Mouse (Mus musculus): ENCODE measurements around the gene Padi4. TPM values are rescaled to one million over a fixed set of nuclear protein-coding genes. Genes with fewer than 3 reads are reported as not detected.

Gene Padi4
- total RNA-seq, 2 experiments from 2014 or later, result 0.63 to 0.74 TPM

DNA sequence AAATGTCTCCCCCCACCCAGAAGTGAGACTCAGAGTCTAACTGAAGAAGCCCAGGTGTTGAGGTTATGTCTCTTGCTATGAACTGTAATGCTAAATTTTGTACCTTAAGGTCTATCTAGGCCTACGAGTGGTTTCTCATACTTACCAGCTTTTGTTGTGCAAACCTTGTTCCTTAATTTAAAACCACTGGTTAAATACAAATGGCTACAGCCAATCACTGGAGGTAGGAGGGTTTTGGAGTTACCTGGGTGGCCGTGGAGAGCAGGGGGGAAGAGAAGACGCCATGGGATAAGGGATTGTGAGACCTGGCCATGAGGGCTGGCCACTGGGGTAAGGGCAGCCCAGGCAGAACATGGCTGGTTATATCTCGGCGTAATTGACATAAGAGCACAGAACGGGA is 14.2 kb upstream of the Padi4 start:
- no peak for DNase-seq

DNA sequence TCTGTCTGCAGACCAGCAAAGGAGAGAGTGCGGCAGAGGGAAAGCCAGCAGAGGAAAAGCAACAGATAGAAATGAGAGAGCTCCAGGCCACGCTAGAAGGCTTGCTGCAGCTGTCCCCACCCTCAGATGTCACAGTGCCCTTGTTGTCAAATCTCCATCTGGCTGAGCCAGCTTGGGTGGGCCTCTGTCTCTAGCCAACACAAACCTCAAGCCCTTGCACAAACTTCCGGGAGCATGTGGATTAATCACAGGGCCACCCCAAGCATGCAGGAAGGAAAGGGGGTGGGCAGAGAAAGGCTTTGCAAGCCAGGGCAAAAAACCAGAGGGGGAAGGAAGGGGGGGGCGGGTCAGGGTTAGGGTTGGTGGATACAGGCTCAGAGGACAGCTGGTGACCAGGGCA is 13.4 kb upstream of the Padi4 start:
- peak; percentile 43 for DNase-seq

DNA sequence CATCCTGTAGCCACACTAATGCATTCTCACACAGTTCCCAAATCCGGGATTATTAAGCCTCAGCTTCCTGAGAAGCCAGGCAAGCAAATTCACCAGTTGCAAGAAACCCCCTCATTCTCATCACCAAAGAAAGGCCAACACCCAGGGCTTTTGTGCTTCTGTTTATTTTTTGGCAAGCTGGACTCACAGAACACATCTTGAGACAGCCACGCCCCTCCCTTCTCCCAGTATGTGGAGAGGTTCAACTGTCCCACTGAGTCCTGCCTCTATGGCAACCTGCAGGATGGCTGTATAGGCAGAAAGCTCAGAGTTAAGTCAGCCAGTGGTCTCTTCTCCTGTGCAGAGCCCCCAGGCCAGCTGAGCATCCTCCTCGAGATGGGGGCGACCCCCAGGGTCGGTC is 11.2 kb upstream of the Padi4 start:
- no peak for DNase-seq

DNA sequence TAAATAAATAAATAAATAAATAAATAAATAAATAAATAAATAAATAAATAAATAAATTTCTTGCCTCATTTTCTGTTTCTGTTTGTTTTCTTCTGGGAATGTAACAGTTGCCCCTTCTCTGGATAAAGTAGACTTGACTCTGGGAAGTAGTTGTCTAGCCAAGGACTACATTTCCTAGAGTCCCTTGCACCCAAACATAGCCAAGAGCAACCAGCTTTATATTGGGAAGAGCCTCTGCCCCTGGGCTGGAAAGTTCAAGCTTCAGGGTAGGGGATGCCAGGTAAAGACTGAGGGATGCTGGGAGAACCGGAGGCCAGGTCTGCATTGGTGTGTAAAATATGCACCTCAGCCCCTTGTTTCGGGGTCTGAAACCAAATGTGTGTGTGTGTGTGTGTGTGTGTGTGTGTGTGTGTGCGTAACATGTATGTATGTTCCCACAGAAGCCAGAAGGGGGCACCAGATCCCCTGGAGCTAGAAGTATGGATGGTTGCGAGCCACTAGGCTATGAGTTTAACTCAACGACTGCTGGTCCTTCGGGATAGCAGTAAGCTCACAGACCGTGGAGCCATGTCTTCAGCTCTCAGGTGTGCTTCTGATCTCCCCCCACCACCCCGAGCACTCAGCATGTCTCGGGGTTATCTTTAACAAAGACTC is 10.4 kb upstream of the Padi4 start:
- no peak for DNase-seq

DNA sequence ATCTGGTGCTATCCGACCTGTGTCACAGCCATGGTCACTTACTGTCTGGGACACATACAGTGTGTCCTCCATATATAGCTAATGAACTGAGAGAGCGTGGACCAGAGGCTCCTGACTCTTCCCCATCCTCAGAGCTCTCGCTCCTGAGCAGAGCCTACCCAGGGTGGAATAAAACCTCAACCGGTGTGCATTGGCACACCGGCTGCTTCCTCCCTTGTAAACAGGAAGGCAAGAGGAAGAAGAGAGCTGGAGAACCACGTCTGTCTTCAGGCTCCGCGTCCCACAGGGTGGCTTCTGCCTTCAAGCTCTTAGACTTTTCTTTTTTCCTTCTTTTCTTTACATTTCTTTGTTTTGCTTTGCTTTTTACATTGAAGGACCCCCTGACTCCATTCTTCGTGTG is 8.8 kb upstream of the Padi4 start:
- no peak for DNase-seq

DNA sequence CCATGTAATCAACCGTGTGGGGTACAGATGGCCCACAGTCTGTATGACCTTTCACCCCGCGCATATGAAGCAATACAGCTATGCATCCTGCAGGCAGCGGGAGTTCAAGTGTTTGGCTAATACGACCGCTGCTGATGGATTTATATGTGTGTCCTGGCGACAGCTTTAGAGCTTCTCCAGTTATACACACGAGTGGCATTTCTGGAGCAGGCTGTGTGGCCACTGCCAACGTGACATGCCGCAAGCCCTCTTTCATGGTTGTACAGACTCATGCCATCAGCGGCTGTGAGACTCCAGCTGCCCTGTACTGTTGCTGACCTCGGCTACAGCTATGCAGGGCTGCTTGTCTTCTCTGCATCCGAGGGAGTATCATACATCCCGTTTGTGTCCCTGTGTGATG is 6.5 kb upstream of the Padi4 start:
- DNase-seq, result no peak

DNA sequence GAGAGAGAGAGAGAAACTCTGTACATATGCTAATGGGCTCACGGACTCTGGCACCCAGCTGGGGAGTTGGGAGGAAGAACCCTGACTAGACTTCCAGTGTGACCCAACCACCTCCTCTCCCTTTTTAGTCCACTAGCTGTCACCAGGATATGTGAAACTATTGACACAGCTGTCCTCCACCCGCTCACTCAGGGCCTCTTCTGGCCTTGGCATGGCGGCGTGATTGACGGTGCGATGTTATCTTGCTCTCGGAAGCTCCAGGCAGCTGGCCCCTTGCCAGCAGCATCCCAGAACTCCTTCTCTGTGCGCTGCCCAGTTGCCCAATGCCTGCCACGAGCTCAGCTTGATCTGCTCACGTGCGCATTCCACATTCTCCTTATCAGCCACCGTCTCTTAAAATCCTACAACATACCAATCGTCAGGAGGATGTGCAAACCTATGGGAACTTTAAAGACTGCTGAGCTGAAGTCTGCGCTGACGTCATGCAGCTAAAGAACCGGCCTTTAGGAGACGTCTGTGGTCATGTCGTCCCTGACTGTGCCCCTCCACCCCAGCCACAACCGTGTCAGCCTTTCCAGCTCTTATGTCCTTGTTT is 5.9 kb upstream of the Padi4 start:
- DNase-seq, result peak; percentile 53

DNA sequence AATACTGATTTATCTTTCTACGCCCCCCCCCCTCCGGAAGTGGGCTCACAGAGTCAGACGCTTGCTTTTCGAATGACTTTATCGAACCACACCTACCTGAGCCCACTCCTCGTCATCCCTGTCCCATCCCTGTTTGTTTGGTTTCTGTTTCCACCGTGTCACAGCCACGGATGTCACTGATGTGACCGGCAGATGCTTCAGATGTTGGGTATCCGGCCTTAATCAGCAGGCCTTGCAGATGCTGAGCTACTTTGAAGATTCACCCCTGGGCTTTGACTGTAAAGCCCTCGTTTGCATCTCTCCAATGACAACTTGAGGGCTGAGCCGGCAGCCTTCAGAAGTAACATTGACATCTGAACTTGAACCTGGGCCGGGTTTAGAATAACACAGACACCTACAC is 2.6 kb upstream of the Padi4 start:
- no peak for DNase-seq

DNA sequence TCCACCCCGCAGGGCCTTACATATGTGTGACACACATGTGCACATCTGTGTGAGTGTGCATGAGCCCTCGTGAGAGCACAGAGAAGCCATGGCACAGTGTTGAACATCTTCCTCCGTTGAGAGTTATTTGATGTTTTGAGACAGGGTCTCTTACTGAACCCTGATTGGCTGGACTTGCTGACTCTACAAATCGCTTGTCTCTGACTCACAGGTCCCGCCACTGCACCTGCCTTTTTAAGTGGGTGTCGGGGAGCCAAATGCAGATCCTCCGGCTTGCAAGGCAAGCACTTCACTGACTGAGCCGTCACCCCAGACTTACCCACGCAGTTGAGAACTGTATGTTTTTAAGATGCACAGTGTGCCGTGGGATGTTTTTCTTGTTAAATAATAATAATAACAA is 1.8 kb upstream of the Padi4 start:
- no peak for DNase-seq

DNA sequence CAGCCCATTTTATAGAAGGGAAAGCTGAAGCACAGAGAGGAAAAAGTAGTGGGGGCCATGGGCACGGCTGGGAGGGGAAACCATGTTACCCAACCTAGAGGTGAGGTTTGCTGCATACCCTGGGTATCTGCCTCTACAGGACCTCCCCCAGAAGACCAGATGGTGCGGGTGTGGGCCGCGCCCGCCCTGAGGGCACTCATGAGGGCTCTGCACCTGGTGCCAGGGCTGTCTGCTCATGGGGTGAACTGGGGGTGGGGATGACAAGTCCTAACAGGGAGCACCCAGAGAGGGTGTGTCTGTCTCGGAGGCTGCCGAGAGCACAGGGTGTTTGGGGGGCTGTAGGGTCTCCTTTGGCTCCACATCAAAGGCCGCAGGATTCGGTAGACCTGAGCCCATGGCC is 857 bp upstream of the Padi4 start:
- no peak for DNase-seq

DNA sequence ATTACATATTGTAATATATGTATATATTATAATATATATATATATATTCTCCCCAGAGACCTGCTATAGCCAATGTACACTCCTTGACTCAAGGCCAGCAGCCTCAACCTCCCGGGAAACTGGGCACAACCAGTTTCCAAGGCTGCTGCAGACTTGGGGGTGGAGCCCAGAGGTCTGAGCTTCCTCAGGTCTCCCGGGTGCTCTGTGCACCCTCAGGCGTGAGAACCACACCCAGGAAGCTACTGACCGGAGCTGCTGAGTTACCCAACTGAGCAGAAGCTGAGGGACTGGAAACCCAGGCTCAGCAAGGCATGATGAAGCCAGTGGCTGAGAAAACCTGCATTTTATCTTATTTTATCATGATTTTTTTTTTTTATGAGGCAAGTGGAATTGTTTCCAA is 2.9 kb downstream of the Padi4 start:
- DNase-seq, result no peak

DNA sequence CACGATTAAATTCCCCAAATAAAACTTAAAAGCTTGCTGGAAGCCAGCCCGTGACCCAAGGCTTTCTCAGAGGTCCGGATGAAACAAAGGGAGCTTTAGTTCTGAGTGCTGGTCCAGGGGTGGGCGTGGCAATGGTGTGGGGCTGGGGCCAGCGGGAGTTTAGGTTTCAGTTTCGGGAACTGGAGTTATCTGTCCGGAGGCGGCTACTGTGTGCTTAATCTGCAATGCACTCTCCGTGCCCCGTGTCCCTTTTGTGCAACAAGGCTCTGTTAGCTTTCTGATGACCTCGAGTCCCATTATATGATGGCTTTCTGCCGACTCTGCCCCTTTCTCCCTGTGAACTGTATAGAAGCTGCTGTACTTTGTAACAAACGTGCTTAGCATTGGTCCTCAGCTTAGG is 3.6 kb downstream of the Padi4 start:
- DNase-seq, result peak; percentile 74

DNA sequence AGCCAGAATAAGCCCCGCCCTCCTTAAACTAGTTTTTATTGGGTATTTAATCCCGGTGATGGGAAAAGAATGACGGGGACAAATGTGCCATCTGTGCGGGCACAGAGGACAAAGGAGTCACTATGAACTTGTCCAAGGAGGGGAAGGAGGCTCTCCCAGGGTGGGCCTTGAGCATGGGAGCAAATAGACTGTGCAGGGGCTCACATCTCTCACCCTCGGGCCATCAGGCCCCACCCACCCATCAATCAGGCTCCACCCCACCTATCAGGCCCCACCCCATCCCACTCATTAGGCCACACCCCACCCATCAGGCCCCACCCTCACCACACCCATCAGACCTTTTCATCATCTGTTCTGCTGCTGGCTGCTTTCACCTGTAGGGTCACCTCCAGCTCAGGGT is 5.1 kb downstream of the Padi4 start:
- no peak for DNase-seq

DNA sequence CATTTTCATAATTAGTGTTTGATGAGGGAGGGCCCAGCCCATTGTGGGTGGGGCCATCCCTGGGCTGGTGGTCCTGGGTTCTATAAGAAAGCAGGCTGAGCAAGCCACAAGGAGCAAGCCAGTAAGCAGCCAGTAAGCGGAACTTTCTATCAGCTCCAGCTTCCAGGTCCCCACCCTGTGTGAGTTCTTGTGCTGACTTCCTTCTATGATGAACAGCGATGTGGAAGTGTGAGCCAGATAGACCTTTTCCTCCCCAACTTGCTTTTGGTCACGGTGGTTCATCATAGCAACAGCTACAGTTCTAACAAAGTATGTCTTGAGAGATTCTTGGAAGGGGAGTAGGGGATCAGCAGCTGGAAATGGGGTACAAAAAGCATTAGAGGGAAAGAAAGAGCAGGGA is 8.1 kb downstream of the Padi4 start:
- DNase-seq, result no peak

DNA sequence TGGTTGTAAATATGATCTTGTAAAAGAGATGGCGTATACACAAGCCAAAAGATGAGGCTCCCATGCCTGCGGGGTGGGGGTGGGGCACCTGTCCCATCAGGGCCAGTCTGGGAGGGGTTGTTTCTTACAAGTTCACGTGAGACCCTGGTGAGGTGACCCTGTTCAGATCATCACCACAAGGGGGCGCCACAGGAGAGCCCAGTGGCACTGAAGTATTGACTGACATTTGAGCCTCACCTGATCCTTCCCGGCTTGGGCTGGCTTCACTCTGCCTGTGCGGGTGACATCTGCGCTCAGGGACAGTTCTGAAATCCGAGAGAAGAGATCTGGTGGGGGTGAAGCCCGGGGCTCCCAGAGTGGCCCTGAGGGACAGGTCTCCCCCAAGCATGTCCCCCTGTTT is 10.9 kb downstream of the Padi4 start:
- peak; percentile 68 for DNase-seq

DNA sequence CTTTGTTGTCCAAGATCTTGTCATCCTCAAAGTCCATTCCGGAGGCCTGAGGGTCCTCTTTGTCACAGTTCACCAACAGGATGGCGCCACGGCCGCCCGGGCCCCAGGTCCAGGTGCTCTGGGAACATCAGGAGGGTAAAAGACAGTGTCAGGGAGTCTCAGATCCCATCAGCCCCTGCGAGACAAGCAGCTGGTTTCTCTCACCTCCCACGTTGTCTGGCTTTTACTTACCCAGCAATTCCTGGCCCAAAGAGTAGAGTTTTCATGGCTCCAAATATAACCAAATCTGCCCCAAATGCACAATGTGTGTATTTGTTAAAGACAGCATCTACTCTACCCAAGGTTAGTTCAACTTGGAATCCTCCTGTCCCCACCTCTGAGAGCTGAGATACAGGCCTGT is 12.4 kb downstream of the Padi4 start:
- no peak for DNase-seq

DNA sequence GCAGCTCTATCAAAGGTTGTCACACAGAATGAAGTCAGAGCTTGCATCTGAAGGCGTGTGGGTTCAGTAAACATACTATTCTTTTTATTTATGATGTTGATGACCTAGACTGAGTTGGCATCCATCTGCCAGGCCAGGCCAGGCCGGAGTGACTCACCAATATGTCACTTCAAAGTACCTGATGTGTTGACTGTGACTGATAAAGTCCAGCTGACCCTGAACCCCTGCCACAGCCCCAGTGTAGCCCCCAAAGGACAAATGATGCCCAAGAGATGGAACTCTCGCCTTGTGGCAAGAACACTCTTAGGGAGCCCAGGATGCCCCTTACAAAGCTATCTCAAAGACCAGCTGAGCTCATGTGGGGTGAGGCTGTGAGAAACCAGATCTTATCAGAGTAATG is 18.2 kb downstream of the Padi4 start:
- DNase-seq, result no peak

DNA sequence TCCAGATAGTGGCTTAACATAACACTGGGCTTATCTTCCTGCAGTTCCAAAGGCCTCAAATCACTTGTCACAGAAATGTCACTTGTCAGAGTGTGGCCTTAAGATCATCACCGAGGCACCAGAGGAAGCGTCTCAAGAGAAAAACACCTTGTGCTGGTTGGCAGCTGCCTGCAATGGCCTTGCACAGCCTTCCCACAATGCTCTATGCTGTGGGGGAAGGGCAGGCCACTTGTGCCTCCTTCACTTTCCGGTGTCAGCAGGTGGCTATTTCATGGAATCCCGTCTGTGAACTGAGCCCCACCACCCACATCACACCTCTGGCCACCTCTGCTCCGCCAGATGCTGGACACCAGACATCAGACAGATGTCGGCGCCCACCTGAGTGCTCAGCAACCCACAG is 20.7 kb downstream of the Padi4 start:
- DNase-seq, result no peak

DNA sequence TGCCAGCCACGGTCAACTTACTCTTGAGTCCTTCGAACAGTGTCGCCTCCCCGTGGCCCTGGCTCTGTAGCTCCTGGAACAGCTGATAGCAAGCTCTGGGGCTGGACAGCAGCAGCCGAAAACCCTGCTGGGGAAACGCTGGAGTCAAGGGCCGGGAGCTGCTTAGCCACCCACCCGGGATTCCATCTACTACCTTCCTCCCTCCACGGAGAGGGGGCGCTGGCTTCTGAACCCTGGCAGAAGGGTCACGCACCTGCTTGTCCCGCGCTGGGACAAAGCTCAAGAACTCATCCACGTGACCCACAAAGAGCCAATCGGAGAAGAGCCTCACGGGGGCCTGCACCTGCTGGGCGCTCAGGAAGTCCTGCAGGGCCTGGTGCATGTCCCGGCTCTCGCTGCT is 23.7 kb downstream of the Padi4 start:
- DNase-seq, result peak; percentile 35

DNA sequence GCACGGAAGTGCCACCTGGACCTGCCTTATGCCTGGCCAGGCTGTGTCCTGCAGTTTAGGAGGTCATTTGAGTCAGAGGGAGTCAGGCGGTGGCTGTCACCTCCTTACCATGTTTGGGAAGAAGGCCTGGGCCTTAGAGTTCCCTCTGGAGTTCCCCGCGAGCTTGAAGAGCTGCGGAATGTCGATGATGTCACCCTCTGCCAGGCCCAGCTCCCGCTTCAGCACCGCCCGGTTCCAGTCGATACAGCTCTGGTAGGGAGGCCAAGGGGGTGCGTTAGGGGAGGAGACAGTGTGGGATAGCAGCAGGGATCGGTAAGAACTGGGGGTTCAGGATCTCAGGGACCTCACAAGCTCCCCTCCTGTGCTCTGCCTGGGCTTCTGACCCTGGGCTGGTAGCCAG is 26.1 kb downstream of the Padi4 start:
- peak; percentile 56 for DNase-seq

DNA sequence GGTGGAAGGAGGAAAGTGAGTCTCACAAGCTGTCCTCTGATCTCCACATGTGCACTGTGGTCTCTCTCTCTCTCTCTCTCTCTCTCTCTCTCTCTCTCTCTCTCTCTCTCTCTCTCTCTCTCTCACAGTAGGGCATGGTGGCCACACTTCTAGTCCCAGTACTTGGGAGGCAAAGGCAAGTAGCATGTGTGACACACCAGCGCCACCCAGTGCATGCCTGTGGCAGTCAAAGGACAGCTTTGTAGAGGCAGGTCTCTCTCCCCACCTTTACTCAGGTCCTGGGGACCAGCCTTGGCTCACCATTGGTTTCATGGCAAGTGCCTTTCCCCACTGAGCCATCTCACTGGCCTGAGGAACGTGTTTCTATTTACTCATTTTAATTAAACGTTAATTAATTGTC is 29.4 kb downstream of the Padi4 start:
- DNase-seq, result peak; percentile 70

DNA sequence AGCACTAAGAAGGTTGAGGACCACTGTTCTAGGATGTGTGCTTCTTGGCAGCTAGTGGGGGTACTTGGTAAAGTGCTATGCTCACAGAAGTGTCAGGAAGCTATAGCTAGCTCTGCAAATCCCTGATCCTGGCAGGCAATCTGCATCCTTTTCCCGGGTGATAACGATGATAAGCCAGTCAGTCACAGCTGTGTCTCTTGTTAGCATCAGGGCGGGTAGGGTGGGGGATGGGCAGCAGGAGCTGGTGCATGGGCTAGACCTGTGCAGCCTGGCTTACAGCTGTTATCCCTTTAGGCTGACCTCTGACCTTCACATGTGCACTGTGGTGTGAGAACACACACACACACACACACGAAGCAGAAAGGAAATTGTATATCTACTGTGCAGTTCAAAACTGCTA is 30.9 kb downstream of the Padi4 start:
- no peak for DNase-seq

DNA sequence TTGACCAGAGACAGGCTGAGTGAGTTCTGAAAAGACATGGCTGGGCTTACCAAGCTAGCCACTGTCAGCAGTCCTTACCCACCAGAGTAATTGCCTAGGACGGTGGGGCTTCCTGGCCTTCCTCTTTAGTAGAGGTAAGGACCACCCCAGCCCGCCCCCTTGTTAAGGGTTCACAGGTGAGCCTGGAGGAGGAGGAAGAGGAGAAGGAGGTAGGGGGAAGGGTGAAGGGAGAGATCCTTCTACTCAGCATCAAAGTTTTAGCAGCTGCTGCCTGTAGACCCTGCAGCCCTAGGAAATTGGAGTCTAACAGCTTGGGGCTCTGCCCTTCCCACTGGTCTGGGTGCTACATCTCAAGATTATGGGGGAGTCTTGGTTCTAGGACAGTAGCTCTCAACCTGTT is 31.5 kb downstream of the Padi4 start, which contains the start of gene Padi6:
Padi6 (minus strand) TSS at position 101 of the 400 bp plus-strand sequence.
- DNase-seq, result no peak

DNA sequence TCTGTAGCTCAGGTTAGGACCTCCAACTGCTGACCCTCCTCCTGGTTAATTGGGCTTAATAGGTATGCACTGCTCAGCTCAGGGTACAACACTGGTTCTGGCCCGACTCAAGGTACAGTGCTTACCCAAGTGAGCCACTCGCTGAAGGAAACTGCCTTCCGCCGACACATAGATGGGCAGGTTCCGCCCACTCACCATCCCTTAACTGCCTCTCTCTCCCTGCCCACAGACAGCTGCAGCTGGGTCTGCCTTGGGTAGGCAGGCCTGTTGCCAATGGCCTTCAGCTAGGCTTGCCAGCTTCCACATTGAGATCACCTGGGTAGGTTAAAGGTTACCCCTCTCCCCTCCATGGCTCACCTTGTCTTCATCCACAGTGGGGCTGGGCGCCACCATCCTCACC is 32.6 kb downstream of the Padi4 start:
- DNase-seq, result no peak

DNA sequence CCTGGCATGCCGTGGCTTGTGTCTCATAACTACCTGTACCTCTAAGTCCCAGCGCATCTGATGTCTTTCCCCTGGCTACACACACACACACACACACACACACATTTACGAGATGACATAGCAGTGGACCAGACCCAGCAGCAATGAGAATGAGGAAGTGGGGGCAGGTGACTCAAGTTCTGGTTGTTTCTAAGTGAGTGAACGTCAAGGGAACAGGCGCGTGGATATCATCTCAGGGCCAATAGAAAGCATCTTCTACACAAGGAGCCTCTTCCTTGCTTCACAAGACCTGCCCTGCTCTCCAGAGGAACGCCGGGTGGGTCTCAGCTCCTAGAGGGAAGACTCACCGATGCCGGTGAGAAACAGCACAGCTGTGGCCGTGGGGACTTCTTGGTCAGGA is 33.4 kb downstream of the Padi4 start:
- no peak for DNase-seq

Measured in heart, postnatal 4 days (tissue).